Mouse (Mus musculus): ENCODE data around the gene Naglu.

Gene Naglu

DNA sequence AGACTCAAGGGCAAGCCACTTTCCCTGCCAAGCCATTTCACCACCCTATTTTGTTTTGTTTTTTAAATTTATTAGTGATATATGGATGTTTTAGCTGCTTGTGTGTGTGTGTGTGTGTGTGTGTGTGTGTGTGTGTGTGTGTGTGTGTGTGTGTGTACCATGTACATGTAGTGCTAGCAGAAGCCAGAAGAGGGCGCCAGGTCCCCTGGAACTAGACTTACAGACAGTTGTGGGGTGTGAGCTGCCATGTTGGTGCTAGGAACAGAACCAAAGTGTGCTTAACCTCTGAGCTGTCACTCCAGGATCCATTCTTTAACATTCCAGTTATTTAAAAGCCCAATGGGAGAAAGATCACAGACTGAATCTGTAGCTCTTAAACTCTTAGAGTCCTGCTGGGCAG is 57.3 kb downstream of the Naglu start:
- no peak for DNase-seq (ENCODE audit: low spot score)

Measured in testis, postnatal 14 days (tissue).